In genomic region chr3:108282401-108283240, GRCm38 (mm10) we compare ENCODE assay signal across 8 mouse cellular contexts. TPM values are rescaled to one million over a fixed set of nuclear protein-coding genes. Genes with fewer than 3 reads are reported as not detected.
DNase-seq lines count a peak whose midpoint lies in the region; ATAC-seq and TF ChIP-seq lines count a peak whose summit lies in the region.

No protein-coding gene starts in this region.

- DNase-seq in cerebellum, adult 9-10 months = peak; percentile 72
- no peak for DNase-seq in cerebellum, postnatal 4 days (ENCODE audit: low spot score in 2 of 2)
- peak; percentile 31 for DNase-seq in G1E (ENCODE audit: low spot score)
- no peak for DNase-seq in forebrain, embryonic 11.5 days (ENCODE audit: low spot score)
- peak; percentile 82 for DNase-seq in mesoderm, embryonic 11.5 days (ENCODE audit: low read depth, low spot score)
- DNase-seq in frontal cortex, postnatal 14 days (ENCODE audit: low spot score in 2 of 2) = no peak
- DNase-seq in left cerebral cortex, postnatal 10 days (ENCODE audit: extremely low spot score in 1 of 2, low spot score in 2 of 2) = no peak

- intact Hi-C loops in left cerebral cortex, postnatal 10 days (cut with DNase I) = loop anchor here (1.0 kb wide), 1 partner anchor 107 kb away; no protein-coding TSS in a partner anchor

- peaks cover 34% of the 10 kb centered on the region for H3K36me3 ChIP-seq in G1E (replicated peaks)
- no peaks in the 10 kb centered on the region; the same call in 1 of the 2 replicates for H3K36me3 ChIP-seq in forebrain, embryonic 11.5 days (ENCODE audit: control insufficient read depth, insufficient read depth, low read length)
- no peaks in the 10 kb centered on the region for H3K36me3 ChIP-seq in intestine, embryonic 16.5 days (ENCODE audit: control insufficient read depth, insufficient read depth, low read length)

- H3K9me3 ChIP-seq in G1E (replicated peaks) = no peaks in the 10 kb centered on the region
- no peaks in the 10 kb centered on the region for H3K9me3 ChIP-seq in forebrain, embryonic 11.5 days (ENCODE audit: control insufficient read depth, low read length)
- no peaks in the 10 kb centered on the region for H3K9me3 ChIP-seq in intestine, embryonic 16.5 days (ENCODE audit: control insufficient read depth, low read length)

- peaks cover 12% of the 10 kb centered on the region for H3K27me3 ChIP-seq in G1E (ENCODE audit: insufficient read depth, low read length)
- no peaks in the 10 kb centered on the region for H3K27me3 ChIP-seq in forebrain, embryonic 11.5 days (ENCODE audit: control insufficient read depth, insufficient read depth, low read length)
- no peaks in the 10 kb centered on the region; the same call in 1 of the 2 replicates for H3K27me3 ChIP-seq in intestine, embryonic 16.5 days (replicated peaks; ENCODE audit: control insufficient read depth, insufficient read depth, low read length)

- peaks cover 17% of the 10 kb centered on the region for H3K4me1 ChIP-seq in G1E (ENCODE audit: insufficient read depth, low read depth, low read length)
- peaks cover 19% of the 10 kb centered on the region for H3K4me1 ChIP-seq in forebrain, embryonic 11.5 days (replicated peaks; ENCODE audit: control insufficient read depth, insufficient read depth, low read length)
- peaks cover 34% of the 10 kb centered on the region for H3K4me1 ChIP-seq in intestine, embryonic 16.5 days (ENCODE audit: control insufficient read depth, insufficient read depth, low read length)

- peak overlapping the region; percentile 78 for H3K4me2 ChIP-seq in forebrain, embryonic 11.5 days (ENCODE audit: low read depth, low read length, severe bottlenecking)
- peak overlapping the region; percentile 96 for H3K4me2 ChIP-seq in intestine, embryonic 16.5 days (ENCODE audit: low read depth, low read length)

- H3K4me3 ChIP-seq in G1E (ENCODE audit: low read depth, low read length) = no peak overlapping the region
- H3K4me3 ChIP-seq in forebrain, embryonic 11.5 days (ENCODE audit: low read depth, low read length) = peak overlapping the region; percentile 95; the same call in 1 of the 2 replicates
- H3K4me3 ChIP-seq in intestine, embryonic 16.5 days (ENCODE audit: low read length) = peak overlapping the region; percentile 85; the same call in 1 of the 2 replicates

- H3K27ac ChIP-seq in forebrain, embryonic 11.5 days (ENCODE audit: low read depth, low read length) = peak overlapping the region; percentile 85
- peak overlapping the region; percentile 20; the same call in 1 of the 2 replicates for H3K27ac ChIP-seq in intestine, embryonic 16.5 days (ENCODE audit: low read length)

- no peak for ATAC-seq in G1E (ENCODE audit: extremely low read depth, insufficient number of reproducible peaks, low FRiP score, poor library complexity, severe bottlenecking)
- no peak for ATAC-seq in forebrain, embryonic 11.5 days (replicated peaks; ENCODE audit: low FRiP score)
- ATAC-seq in intestine, embryonic 16.5 days = no peak

- 35% methylated on average over 12 of the region's 12 CpGs for WGBS in forebrain, embryonic 11.5 days
- 19% methylated on average over 12 of the region's 12 CpGs for WGBS in intestine, embryonic 16.5 days

- peak overlapping the region; percentile 70 for H3K9ac ChIP-seq in forebrain, embryonic 11.5 days (ENCODE audit: low read length)
- H3K9ac ChIP-seq in intestine, embryonic 16.5 days (ENCODE audit: low read depth, low read length) = 0 out of 2 replicates have a peak overlapping the region, but pooled peaks have one; percentile 33

- TF ChIP-seq CTCF in G1E (IDR thresholded peaks at IDR 0.05; ENCODE audit: low read depth, low read length) = no peak

RNA-seq across cellular contexts. Expression of gene Sort1, which starts 1.3 kb away (rescaled TPM):
- total RNA-seq in G1E (2014; fragmentation: Nextera tagmentation) = 4.1 and 5.2 TPM in 2 replicates
- total RNA-seq in G1E (2017) = 2.3 TPM in 2 replicates
- 1.1 and 1.3 TPM in 2 replicates for polyA plus RNA-seq in G1E (2012)
- 28.9 and 31.3 TPM in 2 replicates for polyA plus RNA-seq in forebrain, embryonic 11.5 days (2014; fragmentation: Nextera tagmentation; extraction: Ambion mirVana)
- 3.7 and 4.3 TPM in 2 replicates for polyA plus RNA-seq in intestine, embryonic 16.5 days (2015; fragmentation: Nextera tagmentation; extraction: Ambion mirVana)
- total RNA-seq in left cerebral cortex, postnatal 10 days (2021) = 100 to 1,000 TPM; 176 to 177 TPM

RNA-seq across cellular contexts. Expression of gene Psma5, which starts 25.9 kb away (rescaled TPM):
- total RNA-seq in G1E (2014; fragmentation: Nextera tagmentation) (57.5 and 59.5 TPM in 2 replicates), G1E (2017) (297 and 331 TPM in 2 replicates)
- 3.8 and 4.9 TPM in 2 replicates for polyA plus RNA-seq in G1E (2012)
- 277 and 297 TPM in 2 replicates for polyA plus RNA-seq in forebrain, embryonic 11.5 days (2014; fragmentation: Nextera tagmentation; extraction: Ambion mirVana)
- 249 and 278 TPM in 2 replicates for polyA plus RNA-seq in intestine, embryonic 16.5 days (2015; fragmentation: Nextera tagmentation; extraction: Ambion mirVana)
- total RNA-seq in left cerebral cortex, postnatal 10 days (2021) = 10 to 100 TPM; 91.4 to 92.5 TPM

RNA-seq across cellular contexts. Expression of gene Sypl2, which starts 56.2 kb away (rescaled TPM):
- total RNA-seq in G1E (2014; fragmentation: Nextera tagmentation) = not detected in 2 replicates
- 0.06 and 0.11 TPM in 2 replicates for total RNA-seq in G1E (2017)
- polyA plus RNA-seq in G1E (2012) = not detected in 2 replicates
- 2.3 and 3.5 TPM in 2 replicates for polyA plus RNA-seq in forebrain, embryonic 11.5 days (2014; fragmentation: Nextera tagmentation; extraction: Ambion mirVana)
- polyA plus RNA-seq in intestine, embryonic 16.5 days (2015; fragmentation: Nextera tagmentation; extraction: Ambion mirVana) = 0.24 and 0.28 TPM in 2 replicates
- 1 to 10 TPM; 1.1 to 1.3 TPM for total RNA-seq in left cerebral cortex, postnatal 10 days (2021)

Comparison
In these comparisons a context has a peak if more than half of its experiments do, and no peak if none do; other contexts are left out.
1. DNase-seq: peak in cerebellum, adult 9-10 months (single experiment), G1E (single experiment) and mesoderm, embryonic 11.5 days (single experiment); none in cerebellum, postnatal 4 days (0 of 2), forebrain, embryonic 11.5 days (single experiment), frontal cortex, postnatal 14 days (0 of 2) and left cerebral cortex, postnatal 10 days (0 of 2).
2. RNA of gene Psma5, which starts 25.9 kb away (polyA plus RNA-seq): 249 to 278 TPM in intestine, embryonic 16.5 days and 277 to 297 TPM in forebrain, embryonic 11.5 days; 3.8 to 4.9 TPM in G1E; every median in the first group is over 10 times any median in the second.